Mouse (Mus musculus) CH12F3 (cell line): ENCODE measurements around the gene Hvcn1.
"Not testable (repeated sequence)": the region's sequence is repeated elsewhere in the genome, so short reads cannot be mapped to it uniquely, and the experiment has no call there.

Experiments used
- in situ Hi-C: fragments of 300-500 bp; cut with MboI; formaldehyde crosslinking; loops from 2 replicates; pipeline ENCODE4 v1.14.3; 2020; ENCODE audit warnings: low sequenced_read_pairs

Hvcn1 gene

DNA sequence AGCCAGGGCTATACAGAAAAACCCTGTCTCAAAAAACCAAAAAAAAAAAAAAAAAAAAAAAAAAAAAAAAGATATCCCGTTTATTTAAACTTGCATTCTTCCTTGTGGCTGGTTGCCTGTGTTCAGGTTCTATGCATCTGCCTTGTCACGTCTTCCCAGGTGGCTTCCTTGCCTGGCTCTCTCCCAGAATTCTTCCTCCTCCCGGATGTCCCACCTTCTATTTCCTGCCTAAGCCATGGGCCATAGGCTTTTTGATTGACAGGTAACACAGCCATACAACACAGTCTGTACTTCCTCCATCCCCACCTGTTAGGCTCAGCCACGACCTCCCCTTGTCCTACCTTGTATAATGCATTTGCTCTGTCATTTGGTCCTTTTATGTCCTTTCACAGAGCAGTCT lies at the start of gene Hvcn1:
Gene Hvcn1 (plus strand): TSS at position 330 of the 400 bp plus-strand sequence.
- in situ Hi-C loops: no loop called here

DNA sequence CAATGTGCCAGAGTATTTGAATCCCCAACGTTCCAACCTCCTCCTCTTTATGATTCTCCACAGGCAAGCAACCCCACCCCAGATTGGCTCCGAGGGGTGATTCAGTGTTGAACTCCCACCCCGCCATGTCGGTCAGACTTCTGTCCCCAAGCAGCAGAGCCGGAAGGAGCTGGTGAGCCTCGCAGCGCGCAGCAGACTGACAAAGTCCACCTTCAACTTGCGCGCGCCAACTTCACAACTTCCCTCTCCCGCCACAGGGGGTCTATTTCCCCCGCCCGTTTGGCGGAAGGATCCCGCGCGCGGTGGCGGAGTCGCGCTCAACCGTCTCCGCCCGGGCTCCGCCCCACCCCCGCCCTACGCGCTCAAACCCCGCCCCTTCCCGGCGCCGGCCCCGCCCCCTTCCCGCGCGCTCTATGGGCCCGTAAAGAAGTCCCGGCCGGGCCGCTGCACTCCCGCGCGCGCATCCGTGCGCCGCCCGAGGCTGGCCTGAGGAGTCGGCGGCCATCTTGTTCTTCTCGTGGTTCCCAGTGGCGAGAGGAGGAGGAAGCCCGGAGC lies 48.7 kb upstream of the Hvcn1 start, which contains the start of gene Ppp1cc:
Gene Ppp1cc (plus strand): TSS at position 452 of the 555 bp plus-strand sequence.
- in situ Hi-C loops: no loop called here

DNA sequence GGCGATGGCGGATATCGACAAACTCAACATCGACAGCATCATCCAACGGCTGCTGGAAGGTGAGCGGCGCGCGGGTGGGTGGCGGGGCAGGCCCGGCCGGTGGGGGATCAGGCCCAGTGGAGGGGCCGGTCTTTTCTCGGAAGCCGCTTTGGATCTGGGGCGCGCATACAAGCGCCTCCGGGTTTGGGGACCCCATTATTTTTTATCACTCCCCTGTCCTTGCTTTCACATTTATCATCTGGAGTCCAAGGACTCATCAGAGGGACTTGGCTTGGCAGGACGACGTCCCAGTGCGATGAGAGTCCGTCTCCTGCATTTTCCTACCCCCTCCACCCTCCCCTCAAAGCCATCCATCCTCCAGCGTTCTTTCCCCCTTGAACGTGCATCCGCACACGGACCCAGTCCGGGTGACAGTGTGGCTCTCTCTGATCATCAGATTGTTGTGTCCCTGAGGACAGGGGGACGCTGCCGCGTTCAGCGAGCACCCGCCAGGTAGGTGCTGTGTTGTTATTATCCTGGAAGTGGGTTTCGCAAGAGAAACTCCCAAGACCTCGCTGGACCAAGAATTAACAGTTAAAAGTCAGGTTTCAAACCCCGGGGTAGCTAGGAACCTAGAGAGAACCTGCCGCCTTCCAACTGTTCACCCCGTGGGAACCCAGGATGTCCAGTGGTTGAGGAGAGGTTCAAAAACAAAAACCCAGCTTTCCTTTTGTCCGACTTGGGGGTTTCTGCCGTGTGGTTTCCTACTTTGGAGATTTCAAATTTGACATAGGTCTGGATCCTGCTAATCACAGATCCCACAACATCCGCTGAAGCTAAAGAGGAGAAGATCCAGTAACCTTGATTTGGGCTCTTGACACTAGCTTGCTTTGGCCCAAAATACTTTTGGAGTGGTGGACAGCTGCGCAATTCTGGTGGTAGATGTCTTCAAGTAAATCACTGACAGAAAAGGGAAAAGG lies 47.8 kb upstream of the Hvcn1 start:
- in situ Hi-C loops: no loop called here

DNA sequence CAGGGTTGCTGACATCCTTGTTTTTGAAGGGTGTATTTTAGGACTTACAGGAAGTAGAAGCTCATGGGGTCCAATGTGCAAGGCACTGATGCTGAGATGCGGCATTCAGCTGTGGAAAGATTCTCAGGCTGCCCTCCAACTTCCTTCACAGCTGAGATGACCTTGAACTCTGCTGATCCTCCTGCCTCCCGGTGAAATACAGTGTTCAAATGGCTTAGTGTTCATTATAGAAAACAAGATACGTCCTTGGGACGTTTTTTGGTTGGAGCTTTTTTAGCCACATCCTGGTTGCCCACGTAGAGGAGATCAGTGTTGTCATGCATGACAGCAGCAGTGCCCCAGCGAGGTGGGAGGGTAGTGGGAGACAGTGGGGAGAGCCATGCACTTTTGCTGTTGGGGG lies 43.4 kb upstream of the Hvcn1 start:
- in situ Hi-C loops: no loop called here

DNA sequence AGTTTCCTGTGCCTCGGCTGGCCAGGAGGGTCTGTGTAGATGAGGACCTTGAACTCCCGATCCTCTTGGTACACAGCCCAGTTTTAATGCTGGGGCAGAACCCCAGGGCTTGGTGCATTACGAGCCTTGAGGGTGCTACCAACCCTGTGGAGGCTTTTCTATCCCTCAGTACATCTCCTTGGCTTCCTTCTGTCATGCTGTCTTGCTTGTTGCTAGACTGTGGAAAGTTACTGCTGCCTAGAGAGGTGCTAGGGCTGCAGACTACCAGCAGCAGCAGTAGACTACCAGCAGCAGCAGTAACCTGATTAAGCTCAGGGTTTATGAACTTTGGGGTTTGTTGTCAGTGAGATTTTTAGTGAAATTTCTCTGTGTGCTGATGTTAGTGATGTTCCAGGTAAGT lies 42.6 kb upstream of the Hvcn1 start:
- in situ Hi-C loops: no loop called here

DNA sequence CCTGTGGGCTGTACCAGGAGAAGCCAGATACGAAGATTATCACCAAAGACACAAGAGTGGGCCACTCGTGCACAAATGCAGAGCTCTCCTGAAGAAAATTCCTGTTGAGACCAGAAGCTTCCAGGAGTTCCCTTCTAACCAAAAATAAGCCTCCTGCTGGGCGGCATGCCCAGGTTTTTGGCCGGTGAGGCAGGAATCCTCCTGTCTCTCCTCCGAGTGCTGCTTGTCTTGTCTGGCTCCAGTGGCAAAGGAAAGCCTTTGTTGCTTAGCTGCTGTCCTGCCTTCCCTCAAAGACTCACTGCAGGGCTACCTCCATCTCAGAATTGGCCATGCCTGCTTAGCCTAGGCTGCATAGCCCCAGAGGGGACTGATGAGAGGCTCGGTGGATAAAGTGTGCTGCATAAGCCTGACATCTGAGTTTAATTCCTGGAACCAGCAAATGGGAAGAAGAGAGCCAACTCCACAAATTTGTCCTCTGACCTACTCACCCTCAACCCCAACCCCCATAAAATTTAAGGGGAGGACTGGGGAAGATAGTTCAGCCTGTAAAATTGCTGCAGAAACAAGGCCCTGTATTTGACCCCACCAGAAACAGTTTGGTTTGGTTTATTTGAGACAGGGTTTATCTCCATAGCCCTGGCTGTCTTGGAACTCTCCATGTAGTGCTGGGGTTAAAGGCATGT lies 41.2 kb upstream of the Hvcn1 start:
- in situ Hi-C loops: no loop called here

DNA sequence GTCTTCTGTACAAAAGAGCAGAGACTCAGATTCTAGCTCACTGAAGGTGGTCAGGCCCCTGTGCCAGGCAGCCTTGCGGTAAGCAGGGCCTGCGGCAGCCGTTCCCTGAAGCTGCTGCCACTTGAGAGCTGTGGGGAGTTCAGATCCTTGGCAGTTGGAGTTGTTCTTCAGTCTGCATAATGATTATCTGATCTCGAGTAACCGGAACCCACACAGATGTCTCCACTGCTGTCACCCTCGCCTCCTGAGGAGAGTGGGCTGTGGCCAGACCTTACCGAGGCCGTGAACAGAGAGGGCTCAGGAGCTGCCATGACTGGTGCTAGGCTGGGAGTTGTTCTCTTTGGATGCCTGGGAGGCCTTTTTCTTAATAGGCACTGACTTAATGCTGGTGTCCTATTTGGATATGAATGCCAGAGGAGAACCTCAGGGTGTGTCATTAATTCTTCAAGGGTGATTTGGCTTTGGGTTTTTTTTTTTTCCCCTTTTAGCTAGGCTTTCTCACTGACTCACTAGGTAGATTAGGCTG lies 39.9 kb upstream of the Hvcn1 start:
- in situ Hi-C loops: no loop called here

DNA sequence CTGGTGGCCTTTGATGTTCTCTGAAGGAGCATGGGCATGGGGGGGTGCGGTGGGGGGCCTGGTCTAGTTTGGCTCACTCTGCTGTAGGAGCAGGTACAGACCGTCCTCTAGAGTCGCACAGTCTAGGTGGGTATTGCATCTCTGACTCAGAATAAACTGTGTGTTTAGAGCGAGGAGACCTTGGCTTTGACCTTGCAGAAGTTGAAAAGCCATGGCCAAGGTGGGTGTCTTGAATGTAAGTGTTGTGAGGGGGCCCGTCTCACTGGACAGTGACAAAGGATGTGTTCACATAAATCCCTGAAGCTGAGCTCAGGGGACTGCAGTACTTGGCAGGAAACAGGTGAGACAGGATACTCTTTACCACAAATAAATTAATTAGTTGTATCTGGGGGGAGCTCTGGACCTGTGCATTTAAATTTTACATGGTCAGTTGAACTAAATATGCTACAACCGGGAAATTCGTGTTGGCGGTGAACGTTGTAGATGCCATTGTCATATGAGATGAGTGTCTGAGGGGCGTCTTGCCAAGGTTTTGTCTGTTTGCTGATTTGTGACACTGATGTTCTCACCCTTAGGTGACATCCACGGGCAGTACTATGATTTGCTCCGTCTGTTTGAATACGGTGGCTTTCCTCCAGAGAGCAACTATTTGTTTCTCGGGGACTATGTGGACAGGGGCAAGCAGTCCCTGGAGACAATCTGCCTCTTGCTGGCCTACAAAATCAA lies 38.1 kb upstream of the Hvcn1 start:
- in situ Hi-C loops: no loop called here

DNA sequence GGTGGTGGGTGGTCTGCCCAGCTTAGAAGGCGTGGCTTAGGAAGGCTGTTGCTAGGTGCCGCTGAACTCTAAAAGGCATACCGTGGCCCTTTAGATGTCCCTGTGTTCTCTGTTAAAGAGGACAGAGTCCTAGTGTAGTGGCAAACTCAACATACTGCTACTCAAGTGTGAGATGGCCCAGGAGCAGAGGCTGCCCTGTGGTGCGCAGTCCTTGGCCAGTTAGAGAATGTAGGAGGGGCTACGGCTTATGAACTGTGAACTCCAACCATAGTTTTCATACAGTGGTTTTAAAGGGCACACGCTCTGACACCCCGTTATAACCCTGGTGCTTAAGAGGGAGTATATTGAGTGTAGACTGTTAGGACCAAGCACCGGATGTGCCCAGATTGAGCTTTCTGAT lies 35.5 kb upstream of the Hvcn1 start:
- in situ Hi-C loops: no loop called here

- in situ Hi-C loops: no loop called here
Measured at GRCm38 (mm10) chr5:122175402-122175801, 31.2 kb upstream of the Hvcn1 start.

GRCm38 (mm10) chr5:122175961-122176360 lies 30.6 kb upstream of the Hvcn1 start:
- in situ Hi-C loops: no loop called here

- in situ Hi-C loops: no loop called here
Measured at GRCm38 (mm10) chr5:122176398-122176797, 30.2 kb upstream of the Hvcn1 start.

- in situ Hi-C loops: no loop called here
Measured at GRCm38 (mm10) chr5:122179665-122180064, 26.9 kb upstream of the Hvcn1 start.

GRCm38 (mm10) chr5:122184283-122184806 lies 22.3 kb upstream of the Hvcn1 start:
- in situ Hi-C loops: no loop called here

DNA sequence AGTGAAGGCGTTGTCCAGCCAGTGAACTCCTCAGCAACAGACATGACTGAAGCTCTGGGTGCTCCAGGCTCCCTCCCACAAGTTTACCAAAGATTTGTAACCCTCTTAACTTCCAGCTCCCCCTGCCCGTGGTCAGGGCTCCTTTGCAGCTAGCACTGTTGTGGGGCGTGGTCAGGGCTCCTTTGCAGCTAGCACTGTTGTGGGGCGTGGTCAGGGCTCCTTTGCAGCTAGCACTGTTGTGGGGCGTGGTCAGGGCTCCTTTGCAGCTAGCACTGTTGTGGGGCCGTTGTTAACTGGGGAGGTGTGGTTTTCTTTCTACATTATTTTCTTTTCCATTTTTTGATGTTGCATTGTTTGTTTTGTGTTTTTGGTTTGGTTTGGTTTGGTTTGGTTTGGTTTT lies 21.7 kb upstream of the Hvcn1 start:
- in situ Hi-C loops: not testable (repeated sequence)

DNA sequence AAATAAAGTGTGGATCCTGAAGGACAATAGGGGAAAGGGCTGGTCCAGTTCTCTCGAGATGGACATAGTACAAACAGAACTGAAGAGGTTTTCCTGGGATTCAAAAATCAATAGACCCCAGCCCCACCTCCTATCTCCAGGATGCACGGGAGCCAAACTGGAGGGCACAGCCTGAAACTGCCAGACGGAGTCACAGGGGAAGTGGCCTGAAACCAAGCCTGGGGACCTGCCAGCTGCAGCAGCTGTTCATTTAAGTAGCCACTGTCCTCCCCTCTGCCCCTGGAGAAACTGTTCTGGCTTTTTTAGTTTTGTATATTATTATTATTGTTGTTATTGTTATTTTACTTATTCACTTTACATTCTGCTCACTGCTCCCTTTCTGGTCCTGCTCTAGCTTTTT lies 17.5 kb upstream of the Hvcn1 start:
- in situ Hi-C loops: no loop called here

GRCm38 (mm10) chr5:122190465-122190864 lies 16.1 kb upstream of the Hvcn1 start:
- in situ Hi-C loops: no loop called here

DNA sequence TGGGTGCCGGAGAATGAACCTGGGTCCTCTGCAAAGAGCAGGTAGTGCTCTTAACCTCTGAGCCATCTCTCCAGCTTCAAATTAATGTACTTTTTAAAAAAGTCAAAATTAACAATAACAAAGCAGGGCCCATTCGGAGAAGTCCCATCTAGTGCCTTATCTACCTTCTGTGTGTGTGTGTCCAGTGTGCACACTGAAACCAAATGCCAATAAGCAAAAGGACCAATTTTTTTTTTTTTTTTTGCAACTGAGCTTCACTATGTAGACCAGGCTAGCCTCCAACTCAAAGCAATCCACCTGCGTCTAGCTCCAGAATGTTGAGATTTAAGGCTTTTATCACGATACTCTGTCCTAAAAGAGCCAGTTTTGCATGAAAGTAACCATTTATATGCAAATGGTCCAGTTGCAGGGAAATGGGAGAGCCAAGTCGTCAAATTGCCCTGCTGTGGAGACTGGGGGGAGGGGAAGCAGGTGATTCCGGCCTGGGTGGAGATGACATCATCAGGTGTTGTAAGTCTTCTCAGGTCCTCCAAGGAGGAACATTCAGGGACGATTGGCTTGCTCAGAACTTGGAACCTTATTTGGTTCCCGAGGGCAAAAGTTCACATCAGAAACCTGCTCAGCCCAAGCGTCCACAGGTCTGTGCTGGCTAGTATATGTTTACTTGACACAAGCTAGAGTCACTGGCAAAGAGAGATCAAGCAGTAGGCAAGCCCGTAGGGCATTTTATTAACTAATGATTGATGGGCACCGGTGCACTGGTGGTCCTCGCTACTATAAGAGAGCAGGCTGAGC lies 15.1 kb upstream of the Hvcn1 start:
- in situ Hi-C loops: no loop called here

DNA sequence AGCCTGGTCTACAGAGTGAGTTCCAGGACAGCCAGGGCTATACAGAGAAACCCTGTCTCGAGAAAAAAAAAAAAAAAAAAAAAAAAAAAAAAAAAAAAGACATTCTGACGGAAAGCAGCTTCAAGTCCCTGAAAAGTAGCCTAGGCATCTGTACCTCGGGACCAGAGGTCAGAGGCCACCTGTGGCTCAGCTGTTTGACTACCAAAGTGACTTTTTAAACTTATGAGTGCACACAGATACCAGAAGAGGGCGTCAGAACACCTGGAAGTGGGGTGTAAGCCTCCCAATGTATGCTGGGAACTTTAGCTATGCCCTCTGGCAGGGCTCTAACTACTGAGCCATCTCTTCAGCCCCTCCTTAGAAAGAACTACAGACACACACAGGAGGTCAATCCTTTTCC lies 14.3 kb upstream of the Hvcn1 start:
- in situ Hi-C loops: no loop called here

DNA sequence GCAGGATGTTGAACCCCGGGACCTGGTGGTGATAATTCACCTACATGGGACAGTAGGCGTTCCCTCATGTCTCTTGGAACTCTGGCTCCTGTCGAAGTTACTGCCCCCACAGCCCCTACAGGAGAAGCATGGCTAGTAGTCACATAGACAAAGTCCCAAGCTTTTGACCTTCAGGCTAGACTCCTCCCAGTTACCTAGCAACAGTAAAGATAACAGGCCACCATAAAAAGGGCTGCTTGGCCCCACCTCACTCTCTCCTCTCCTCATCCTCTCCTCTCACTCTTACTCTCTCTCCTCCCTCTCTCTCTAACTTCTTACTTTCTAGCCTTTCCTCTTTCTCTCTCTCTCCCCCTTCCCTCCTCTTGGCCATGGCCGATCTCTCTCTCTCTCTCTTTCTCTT lies 5.7 kb upstream of the Hvcn1 start:
- in situ Hi-C loops: no loop called here
